Mouse (Mus musculus) adrenal gland, adult (tissue): ENCODE measurements around the gene Ptges2.
A peak's percentile ranks its signal among the peaks of the same experiment; 100 is the strongest.

Experiments used
- DNase-seq, 2 experiments: peaks; one replicate each; pipeline ENCODE4 v3.0.0; 2022 to 2023; ENCODE audit warnings: low spot score in 1 of 2; ENCODE audit not compliant: inconsistent age in 2 of 2

The Ptges2 gene

GRCm38 (mm10) chr2:32412742-32413531 is 17.2 kb downstream of the Ptges2 start:
- DNase-seq = peak in 1 of 2 experiments; percentile 49

- peak in 1 of 2 experiments; percentile 71 for DNase-seq
Measured at GRCm38 (mm10) chr2:32413936-32414335, 18.2 kb downstream of the Ptges2 start.

- DNase-seq = no peak
Measured at GRCm38 (mm10) chr2:32415801-32416200, 20.1 kb downstream of the Ptges2 start.

GRCm38 (mm10) chr2:32416556-32416955 is 20.9 kb downstream of the Ptges2 start:
- DNase-seq = no peak

GRCm38 (mm10) chr2:32417486-32417885 is 21.8 kb downstream of the Ptges2 start:
- peak in 1 of 2 experiments; percentile 43 for DNase-seq

- DNase-seq = peak; percentile 63 to 86
Measured at GRCm38 (mm10) chr2:32418430-32419151, 22.9 kb downstream of the Ptges2 start.

- peak; percentile 92 to 96 for DNase-seq
Measured at GRCm38 (mm10) chr2:32419359-32419758, 23.7 kb downstream of the Ptges2 start.

GRCm38 (mm10) chr2:32420066-32420608 is 24.4 kb downstream of the Ptges2 start:
- DNase-seq = no peak

GRCm38 (mm10) chr2:32420647-32421046 is 25.0 kb downstream of the Ptges2 start:
- DNase-seq = peak in 1 of 2 experiments; percentile 43

GRCm38 (mm10) chr2:32421851-32422251 is 26.2 kb downstream of the Ptges2 start:
- DNase-seq = peak in 1 of 2 experiments; percentile 68

- peak; percentile 87 to 94 for DNase-seq
Measured at GRCm38 (mm10) chr2:32423481-32424331, 28.0 kb downstream of the Ptges2 start.

GRCm38 (mm10) chr2:32424796-32425195 is 29.1 kb downstream of the Ptges2 start:
- DNase-seq = no peak

- no peak for DNase-seq
Measured at GRCm38 (mm10) chr2:32425568-32425967, 29.9 kb downstream of the Ptges2 start.

- peak in 1 of 2 experiments; percentile 76 for DNase-seq
Measured at GRCm38 (mm10) chr2:32426141-32426540, 30.4 kb downstream of the Ptges2 start.

- no peak for DNase-seq
Measured at GRCm38 (mm10) chr2:32427720-32428119, 32.0 kb downstream of the Ptges2 start.

GRCm38 (mm10) chr2:32428262-32428722 is 32.6 kb downstream of the Ptges2 start:
- peak; percentile 82 to 92 for DNase-seq

- no peak for DNase-seq
Measured at GRCm38 (mm10) chr2:32429215-32429891, 33.7 kb downstream of the Ptges2 start.

GRCm38 (mm10) chr2:32430701-32431676 is 35.3 kb downstream of the Ptges2 start:
- peak; percentile 73 to 85 for DNase-seq
